Mouse (Mus musculus) gastrocnemius, adult 18-20 months (tissue): ENCODE data around the gene Gm42421. TPM values are rescaled to one million over a fixed set of nuclear protein-coding genes. Genes with fewer than 3 reads are reported as not detected.

Source experiments
- total RNA-seq, 2 experiments: library from RNA; stranded (reverse); gene quantifications; 2 replicates each; pipeline ENCODE4 v1.2.3; 2021

Gene Gm42421
- total RNA-seq, 2 experiments from 2014 or later: not detected

Other genes starting within 250 kb of the Gm42421 start
- 1 to 10 TPM; 5.3 to 5.5 TPM for gene Usp42, start 195.9 kb upstream of the Gm42421 start, total RNA-seq
- 10 to 100 TPM; 25.2 to 27.4 TPM for gene Eif2ak1, start 110.4 kb upstream of the Gm42421 start, total RNA-seq
- not detected for gene Ankrd61, start 30.5 kb upstream of the Gm42421 start, total RNA-seq
- 100 to 1,000 TPM in 1 of 2 experiments, 10 to 100 TPM in 1; 92.1 to 122 TPM for gene Aimp2, start 18.3 kb upstream of the Gm42421 start, total RNA-seq
- 1 to 10 TPM; 3.3 to 4.4 TPM for gene Pms2, start 18.2 kb upstream of the Gm42421 start, total RNA-seq
- gene Rsph10b, start 4.9 kb downstream of the Gm42421 start, total RNA-seq: 1 to 10 TPM in 1 of 2 experiments, under 1 TPM in 1; 0.93 to 1.3 TPM
- 10 to 100 TPM; 39.9 to 45.8 TPM for gene Ccz1, start 86.7 kb downstream of the Gm42421 start, total RNA-seq
- not detected for gene Ocm, start 98.5 kb downstream of the Gm42421 start, total RNA-seq
- gene Lmtk2, start 172.3 kb downstream of the Gm42421 start, total RNA-seq: 10 to 100 TPM; 25.9 to 27.1 TPM